Mouse (Mus musculus) heart, adult 2 months (tissue): ENCODE measurements around the gene Golga4.

Experiments used
- CTCF ChIP-seq: fragments of 200-600 bp; IDR thresholded peaks from 2 replicates; pipeline ENCODE4 v1.8.1; 2022; ENCODE audit warnings: antibody characterized with exemption, mild to moderate bottlenecking, moderate library complexity
- POLR2A ChIP-seq: fragments of 200-500 bp; IDR thresholded peaks from 2 replicates; pipeline ENCODE4 v1.6.1; 2011; ENCODE audit warnings: mild to moderate bottlenecking, low read depth, low read length, control low read depth; ENCODE audit not compliant: insufficient read depth

- TF ChIP-seq POLR2A (no peak), CTCF (no peak)
These were observed 13.0 kb upstream of the Golga4 start for GRCm38 (mm10) chr9:118492932-118493698.
